Mouse (Mus musculus) mouse trophoblast stem cell (cell line): ENCODE data around the gene Tgfbr3.

Experiments
- in situ Hi-C, 2 experiments: fragments of 300-500 bp; cut with MseI, MboI; formaldehyde crosslinking; loops; 2 replicates in 1 of 2; 3 replicates in 1 of 2; pipeline ENCODE4 v1.15.1; 2025

The Tgfbr3 gene

GRCm38 (mm10) chr5:107289234-107289764 is at the start of gene Tgfbr3:
Gene Tgfbr3 (minus strand): TSS chr5:107289629.
- in situ Hi-C loops, result loop anchor here in 1 of 2 experiments (25.0 kb wide), 1 partner anchor 427 kb away; no protein-coding TSS in a partner anchor

- in situ Hi-C loops, result no loop called here
These were observed 41.5 kb upstream of the Tgfbr3 start, which contains the start of gene Brdt for GRCm38 (mm10) chr5:107330916-107331421. Gene Brdt (plus strand): TSS chr5:107331159.

DNA sequence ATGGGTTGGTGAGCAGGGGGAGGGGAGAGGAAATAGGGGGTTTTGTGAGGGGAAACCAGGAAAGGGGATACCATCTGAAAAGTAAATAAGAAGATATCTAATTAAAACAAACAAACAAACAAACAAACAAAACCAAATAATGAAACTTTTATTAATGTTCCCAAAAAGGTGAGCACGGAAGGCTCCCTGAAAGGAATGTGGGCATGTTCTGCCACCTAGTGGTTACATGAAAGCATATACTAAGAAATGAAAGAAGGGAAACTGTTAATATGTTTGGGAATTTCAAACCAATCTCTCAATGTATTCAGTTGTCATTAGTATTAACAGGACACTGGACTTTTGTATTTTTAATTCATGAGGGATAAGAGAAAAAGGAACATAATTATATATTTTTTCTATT is 31.3 kb upstream of the Tgfbr3 start:
- in situ Hi-C loops, result loop anchor here in 1 of 2 experiments (25.0 kb wide), 1 partner anchor 458 kb away; no protein-coding TSS in a partner anchor

GRCm38 (mm10) chr5:107317141-107317540 is 27.7 kb upstream of the Tgfbr3 start:
- in situ Hi-C loops, result loop anchor here (10.0 to 25.0 kb wide), 3 partner anchors 312 to 455 kb away; no protein-coding TSS in a partner anchor

GRCm38 (mm10) chr5:107307432-107307831 is 18.0 kb upstream of the Tgfbr3 start:
- in situ Hi-C loops, result loop anchor here in 1 of 2 experiments (25.0 kb wide), 1 partner anchor 445 kb away; no protein-coding TSS in a partner anchor

- in situ Hi-C loops, result loop anchor here in 1 of 2 experiments (25.0 kb wide), 1 partner anchor 442 kb away; no protein-coding TSS in a partner anchor
These were observed 14.8 kb upstream of the Tgfbr3 start for GRCm38 (mm10) chr5:107304117-107304825.

GRCm38 (mm10) chr5:107303350-107303861 is 14.0 kb upstream of the Tgfbr3 start:
- in situ Hi-C loops, result loop anchor here in 1 of 2 experiments (25.0 kb wide), 1 partner anchor 441 kb away; no protein-coding TSS in a partner anchor

DNA sequence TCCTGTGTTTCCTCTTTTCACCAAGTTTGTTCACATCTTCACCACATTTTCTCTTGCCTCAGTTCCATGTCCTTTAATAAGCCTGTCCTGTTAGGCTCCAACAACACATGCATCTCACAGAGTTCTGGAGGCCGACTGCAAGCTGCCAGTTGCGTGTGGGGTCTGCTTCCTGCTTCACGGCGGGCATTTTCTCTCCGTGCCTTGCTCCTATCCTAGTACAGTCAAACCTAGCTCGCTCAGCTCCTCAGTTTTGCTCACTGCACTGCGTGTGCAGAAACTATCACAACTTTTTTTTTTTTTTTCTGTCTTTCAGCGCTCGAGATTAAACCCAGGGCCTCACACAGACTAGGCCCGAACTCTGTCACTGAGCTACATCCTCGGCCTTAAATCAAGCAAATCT is 9.4 kb upstream of the Tgfbr3 start:
- in situ Hi-C loops, result loop anchor here in 1 of 2 experiments (25.0 kb wide), 1 partner anchor 437 kb away; no protein-coding TSS in a partner anchor

DNA sequence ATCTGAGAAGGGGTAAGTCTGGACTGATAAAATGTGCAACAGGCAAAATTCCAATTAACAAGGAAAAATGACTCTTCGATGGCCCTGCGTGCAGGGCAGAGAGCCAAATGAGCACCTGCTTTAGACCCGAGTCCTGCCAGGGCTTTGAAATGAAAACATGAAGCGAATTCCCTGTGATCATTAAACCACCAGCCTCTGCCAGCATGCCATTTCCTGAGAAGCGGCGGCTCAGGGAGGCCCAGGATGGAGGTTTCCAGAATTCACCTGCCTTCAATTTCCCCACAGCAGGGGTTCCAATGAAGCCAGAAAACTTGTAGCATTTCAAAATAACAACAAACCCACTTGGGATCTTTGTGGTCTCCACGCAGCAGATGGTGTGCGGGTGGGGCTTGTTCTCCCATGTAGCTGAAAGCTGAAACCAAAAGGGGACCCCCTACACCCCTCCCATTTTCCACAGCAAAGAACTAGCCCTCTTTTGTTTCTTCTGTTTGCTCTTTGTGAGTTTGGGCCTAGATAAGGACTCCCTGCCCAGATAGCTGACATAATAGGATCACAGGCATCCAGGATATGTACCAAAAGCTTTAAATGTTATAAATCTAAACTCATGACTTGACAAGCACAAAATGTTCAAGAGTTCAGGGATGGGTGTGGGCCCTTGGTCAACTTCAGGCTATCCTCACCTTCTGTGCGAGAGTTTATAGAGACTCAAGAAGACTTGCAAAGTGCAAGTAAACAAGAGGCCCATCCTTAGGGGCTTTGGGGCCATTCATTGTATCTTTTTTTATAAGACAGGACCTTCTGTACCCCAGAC is 7.3 kb upstream of the Tgfbr3 start:
- in situ Hi-C loops, result loop anchor here in 1 of 2 experiments (25.0 kb wide), 1 partner anchor 434 kb away; no protein-coding TSS in a partner anchor

DNA sequence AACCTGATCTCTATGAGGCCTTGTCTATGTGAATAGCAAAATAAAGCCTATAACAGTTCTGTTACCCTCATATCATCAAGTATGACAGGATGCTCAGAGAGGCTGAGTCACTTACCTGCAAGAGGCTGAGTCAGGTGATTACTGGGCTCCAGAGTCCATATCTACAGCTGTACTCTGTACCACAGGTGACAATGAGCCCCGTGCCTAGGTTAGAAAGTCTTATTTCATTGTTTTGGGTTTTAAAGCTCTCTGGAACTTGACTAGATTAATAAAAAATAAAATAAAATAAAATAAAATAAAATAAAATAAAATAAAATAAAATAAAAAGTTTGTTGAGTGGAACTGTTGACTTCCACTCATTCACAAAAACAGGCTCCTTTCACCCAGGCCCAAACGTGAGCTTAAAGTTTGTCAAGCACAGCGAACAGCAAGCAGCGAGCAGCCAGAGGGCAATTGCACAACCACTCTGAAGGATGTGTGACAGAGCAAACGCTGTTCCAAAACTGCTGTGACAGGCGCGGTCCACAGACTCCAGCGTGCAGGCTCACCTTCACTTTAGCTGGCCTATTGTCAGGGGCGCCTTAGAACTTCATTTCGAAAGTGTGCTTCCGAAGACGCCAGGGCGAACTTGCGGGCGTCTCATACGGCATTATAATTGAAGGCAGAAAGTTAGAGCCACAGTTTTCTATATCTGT is 6.5 kb upstream of the Tgfbr3 start:
- in situ Hi-C loops, result loop anchor here in 1 of 2 experiments (25.0 kb wide), 1 partner anchor 434 kb away; no protein-coding TSS in a partner anchor

GRCm38 (mm10) chr5:107295061-107295816 is 5.8 kb upstream of the Tgfbr3 start:
- in situ Hi-C loops, result loop anchor here in 1 of 2 experiments (25.0 kb wide), 1 partner anchor 433 kb away; no protein-coding TSS in a partner anchor

DNA sequence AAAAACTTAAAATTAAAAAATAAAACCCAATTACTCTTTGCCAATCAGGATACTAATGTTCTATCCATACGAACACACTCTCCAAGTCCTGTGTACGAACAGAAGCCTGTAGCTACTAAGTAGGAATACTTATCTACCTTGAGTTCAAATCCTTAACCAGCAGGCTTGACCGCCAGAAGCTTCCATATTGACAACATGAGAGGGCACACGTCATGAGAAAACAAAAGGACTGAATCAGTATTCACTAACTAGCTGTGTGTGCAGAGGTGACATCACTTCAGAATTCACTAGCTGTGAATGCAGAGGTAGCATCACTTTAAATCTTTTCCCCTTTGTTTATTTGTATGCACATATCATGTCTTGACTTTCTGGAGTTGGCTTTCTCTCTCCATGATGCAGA is 4.6 kb upstream of the Tgfbr3 start:
- in situ Hi-C loops, result loop anchor here in 1 of 2 experiments (25.0 kb wide), 1 partner anchor 432 kb away; no protein-coding TSS in a partner anchor

GRCm38 (mm10) chr5:107289986-107290385 is 557 bp upstream of the Tgfbr3 start:
- in situ Hi-C loops, result loop anchor here in 1 of 2 experiments (25.0 kb wide), 1 partner anchor 428 kb away; no protein-coding TSS in a partner anchor

DNA sequence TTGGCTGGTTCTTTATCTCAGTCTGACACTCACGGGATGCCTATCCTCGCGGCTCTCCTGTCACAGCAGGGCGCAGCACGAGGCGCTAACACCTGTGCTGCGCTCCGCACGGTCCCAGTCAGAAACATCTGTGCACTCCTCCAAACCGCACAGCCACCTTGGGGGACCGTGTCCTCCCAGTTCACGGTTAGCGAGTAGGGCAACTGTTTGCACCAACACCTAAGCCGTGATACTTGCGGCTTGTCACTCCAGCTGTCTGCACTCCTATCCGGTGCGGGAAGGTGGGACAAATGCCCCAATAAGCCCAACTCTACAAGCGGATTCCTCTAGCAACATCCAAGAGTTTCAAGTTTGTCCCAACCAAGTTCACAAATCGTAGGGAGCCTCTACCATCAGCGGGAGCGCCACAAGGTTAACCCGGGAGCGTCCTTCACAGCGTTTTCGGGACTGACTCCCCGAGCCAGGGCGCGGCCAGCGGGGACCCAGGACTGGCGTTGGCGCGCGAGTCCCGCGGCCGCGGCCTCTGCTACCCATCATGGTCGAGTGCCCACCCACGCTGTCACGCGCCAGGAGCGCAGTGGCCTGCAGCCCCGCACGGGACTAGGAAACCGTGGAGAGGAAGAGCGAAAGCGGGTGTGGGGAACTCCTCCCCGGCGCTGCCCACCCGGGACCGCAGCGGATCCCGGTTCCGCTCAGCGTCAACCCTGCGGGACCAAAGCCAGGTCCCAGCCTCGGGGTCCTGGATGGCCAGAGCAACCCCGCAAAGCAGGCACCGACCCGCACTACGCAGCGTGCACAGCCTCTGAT is 799 bp downstream of the Tgfbr3 start:
- in situ Hi-C loops, result loop anchor here in 1 of 2 experiments (25.0 kb wide), 1 partner anchor 426 kb away; no protein-coding TSS in a partner anchor

DNA sequence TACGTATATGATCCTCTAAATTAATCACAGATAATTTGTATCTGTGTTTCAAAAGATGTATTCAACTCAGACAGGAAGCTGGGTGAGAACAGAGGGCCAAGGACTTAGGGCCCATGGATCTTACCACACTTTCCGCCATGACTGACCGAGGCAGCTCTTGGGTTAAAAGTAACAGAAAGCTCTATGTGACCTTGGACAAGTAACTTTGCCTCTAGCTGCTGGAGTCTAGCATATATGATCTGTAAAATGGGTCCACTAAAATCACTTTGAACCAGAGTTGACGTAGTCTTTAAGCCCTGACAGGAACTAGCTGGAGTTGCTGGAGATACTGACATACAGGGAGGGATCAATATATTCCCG is 1.5 kb downstream of the Tgfbr3 start:
- in situ Hi-C loops, result loop anchor here in 1 of 2 experiments (25.0 kb wide), 1 partner anchor 426 kb away; no protein-coding TSS in a partner anchor

DNA sequence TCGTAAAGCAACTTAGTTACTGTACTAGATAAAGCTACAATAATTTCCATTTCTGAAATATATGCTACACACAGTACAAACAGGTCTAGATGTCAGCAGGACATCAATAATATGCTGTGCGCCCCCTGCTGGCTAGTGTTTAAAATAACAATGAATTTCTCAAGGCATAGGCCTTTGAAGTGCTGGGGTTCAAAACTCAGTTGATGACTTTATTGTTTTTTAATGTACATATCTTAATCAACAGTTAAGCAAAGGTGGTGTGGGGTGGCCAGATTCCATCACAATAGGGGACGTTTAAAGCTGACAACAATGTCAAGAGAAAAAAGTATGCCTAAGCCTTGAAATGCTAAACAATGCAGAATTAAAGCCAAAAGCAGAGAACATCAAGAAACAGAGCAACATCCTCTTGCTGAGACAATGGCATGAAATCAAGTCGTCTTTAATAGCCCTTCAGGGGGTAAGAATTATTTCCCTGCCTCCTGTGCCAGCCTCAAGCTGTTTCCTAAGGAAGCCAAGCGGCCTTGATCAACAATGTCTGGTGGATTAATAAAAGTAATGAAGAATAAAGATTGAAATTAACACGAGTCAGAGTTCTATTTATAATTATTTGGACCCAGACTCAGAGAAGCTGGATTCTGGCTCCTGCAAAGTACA is 2.0 kb downstream of the Tgfbr3 start:
- in situ Hi-C loops, result loop anchor here in 1 of 2 experiments (25.0 kb wide), 1 partner anchor 425 kb away; no protein-coding TSS in a partner anchor

DNA sequence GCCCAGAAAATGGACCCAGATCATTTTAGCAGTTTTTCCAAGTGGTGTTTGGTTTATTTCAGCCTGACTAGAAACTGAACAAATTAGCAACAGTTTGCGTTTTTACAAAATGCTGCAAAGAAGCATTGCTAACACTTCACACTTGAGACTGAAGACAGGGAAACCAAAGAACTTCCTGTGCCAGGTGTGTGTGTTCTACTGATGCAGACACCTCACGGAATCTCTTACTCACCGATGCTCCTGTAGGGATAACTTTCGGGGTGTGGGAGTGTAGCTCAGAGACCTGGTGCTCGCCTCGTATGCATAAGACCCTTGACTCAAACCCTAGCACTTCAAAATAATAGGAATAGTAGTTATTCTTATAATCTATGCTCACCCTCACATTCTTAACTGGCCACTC is 3.9 kb downstream of the Tgfbr3 start:
- in situ Hi-C loops, result loop anchor here in 1 of 2 experiments (25.0 kb wide), 1 partner anchor 423 kb away; no protein-coding TSS in a partner anchor
